Mouse (Mus musculus): ENCODE measurements around the gene Arhgef15.

DNA sequence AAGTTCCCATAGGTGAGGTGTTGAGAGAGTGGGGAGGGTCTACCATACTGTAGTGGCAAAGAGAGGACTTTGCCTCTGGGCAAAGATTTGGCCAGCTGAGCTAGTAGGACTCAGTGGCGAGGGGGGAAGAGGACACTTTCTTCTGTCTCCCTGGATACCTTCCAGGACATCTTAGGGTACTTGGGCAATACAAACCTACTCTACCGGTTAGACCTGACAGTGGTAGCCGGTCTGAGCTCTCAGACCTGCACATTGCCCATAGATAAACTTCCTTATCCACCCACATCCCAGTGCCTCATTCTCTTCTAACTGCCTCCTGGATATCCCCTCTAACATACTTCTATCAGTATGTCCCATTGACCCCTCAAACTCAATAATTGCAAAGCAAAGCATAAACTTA is 23.6 kb upstream of the Arhgef15 start:
- TF ChIP-seq POLR2A (IDR thresholded peaks at IDR 0.05; ENCODE audit: insufficient read depth, low read depth, low read length) = no peak
- no peak for TF ChIP-seq CTCF (IDR thresholded peaks at IDR 0.05; ENCODE audit: insufficient read depth, low read depth, low read length)

Data from olfactory bulb, adult 2 months (tissue).